Mouse (Mus musculus) midbrain, embryonic 16.5 days (tissue): ENCODE measurements around the gene Zfp799. TPM values are rescaled to one million over a fixed set of nuclear protein-coding genes. Genes with fewer than 3 reads are reported as not detected.
"Not testable (repeated sequence)": the region's sequence is repeated elsewhere in the genome, so short reads cannot be mapped to it uniquely, and the experiment has no call there.

Experiments
- ATAC-seq: fragments of 200-750 bp; cut with Nextera tagmentation; 2 replicates; pipeline ENCODE4 v1.8.0; 2017; ENCODE audit warnings: moderate TSS enrichment
- H3K27ac ChIP-seq: fragments of 300-500 bp; sonication (generic); 2 replicates; pipeline ENCODE4 v1.5.1; 2014; ENCODE audit warnings: mild to moderate bottlenecking, low read length, mixed read lengths
- H3K27me3 ChIP-seq: fragments of 300-500 bp; sonication (generic); 2 replicates; pipeline ENCODE4 v1.6.1; 2014; ENCODE audit warnings: low read depth, low read length, mixed read lengths; ENCODE audit not compliant: control insufficient read depth, insufficient read depth
- H3K36me3 ChIP-seq: fragments of 300-500 bp; sonication (generic); 2 replicates; pipeline ENCODE4 v1.6.1; 2014; ENCODE audit warnings: mild to moderate bottlenecking, low read length, moderate library complexity, mixed read lengths; ENCODE audit not compliant: control insufficient read depth, insufficient read depth
- H3K4me1 ChIP-seq: fragments of 300-500 bp; sonication (generic); 2 replicates; pipeline ENCODE4 v1.6.1; 2014; ENCODE audit warnings: mild to moderate bottlenecking, low read length, mixed read lengths; ENCODE audit not compliant: control insufficient read depth, insufficient read depth
- H3K4me2 ChIP-seq: fragments of 300-500 bp; sonication (generic); 2 replicates; pipeline ENCODE4 v1.6.1; 2014; ENCODE audit warnings: mild to moderate bottlenecking, low read length, mixed read lengths
- H3K4me3 ChIP-seq: fragments of 300-500 bp; sonication (generic); 2 replicates; pipeline ENCODE4 v1.5.1; 2014; ENCODE audit warnings: low read depth, mild to moderate bottlenecking, low read length, moderate library complexity, mixed read lengths
- H3K9ac ChIP-seq: fragments of 300-500 bp; sonication (generic); 2 replicates; pipeline ENCODE4 v1.6.1; 2014; ENCODE audit warnings: low read depth, low read length, mixed read lengths
- H3K9me3 ChIP-seq: fragments of 300-500 bp; sonication (generic); replicated peaks from 2 replicates; pipeline ENCODE4 v1.6.1; 2014; ENCODE audit warnings: mild to moderate bottlenecking, low read length, mixed read lengths; ENCODE audit not compliant: control insufficient read depth, poor library complexity, severe bottlenecking
- WGBS: fragments of 180-500 bp; shearing (Covaris S2); extraction: QIAGEN DNeasy Blood & Tissue Kit; methylation state at CpG from one replicate; pipeline ENCODE4 v1.1.7; 2014; 5-methylcytosine and 5-hydroxymethylcytosine counted together
- polyA plus RNA-seq: library from polyadenylated mRNA; unstranded; fragments of >200 nt; fragmentation: Nextera tagmentation; extraction: Ambion mirVana; gene quantifications from 2 replicates; pipeline ENCODE4 v1.2.1, GENCODE M21; 2015

The Zfp799 gene
- 15.1 and 19.1 TPM in 2 replicates for polyA plus RNA-seq

GRCm38 (mm10) chr17:32829540-32830417, at the start of gene Zfp799:
TSS of gene Zfp799 (minus strand) at chr17:32830261.
- 0 out of 2 replicates have a peak, but pooled peaks cover 8% of the 10 kb centered on the region for H3K36me3 ChIP-seq
- H3K9ac ChIP-seq: peak within 1 kb of the TSS; percentile 91
- ATAC-seq: peak; percentile 99
- peak within 1 kb of the TSS; percentile 76 for H3K4me3 ChIP-seq
- H3K27ac ChIP-seq: peak within 1 kb of the TSS; percentile 84
- H3K9me3 ChIP-seq: no peaks in the 10 kb centered on the region
- H3K4me2 ChIP-seq: peak within 1 kb of the TSS; percentile 94
- no peaks in the 10 kb centered on the region for H3K27me3 ChIP-seq
- WGBS: 2% methylated on average over 33 of the region's 35 CpGs
- peaks cover 12% of the 10 kb centered on the region for H3K4me1 ChIP-seq

- Histone ChIP-seq H3K4me1 (no peaks in the 10 kb centered on the region), H3K27ac (no peak overlapping the region), H3K9ac (no peak overlapping the region), H3K4me3 (no peak overlapping the region), H3K4me2 (no peak overlapping the region), H3K27me3 (no peaks in the 10 kb centered on the region), H3K9me3 (no peaks in the 10 kb centered on the region), H3K36me3 (peaks cover 17% of the 10 kb centered on the region)
- no peak for ATAC-seq
- 95% methylated on average over 11 of the region's 11 CpGs for WGBS
These were observed 48.7 kb upstream of the Zfp799 start for GRCm38 (mm10) chr17:32878773-32879172.

DNA sequence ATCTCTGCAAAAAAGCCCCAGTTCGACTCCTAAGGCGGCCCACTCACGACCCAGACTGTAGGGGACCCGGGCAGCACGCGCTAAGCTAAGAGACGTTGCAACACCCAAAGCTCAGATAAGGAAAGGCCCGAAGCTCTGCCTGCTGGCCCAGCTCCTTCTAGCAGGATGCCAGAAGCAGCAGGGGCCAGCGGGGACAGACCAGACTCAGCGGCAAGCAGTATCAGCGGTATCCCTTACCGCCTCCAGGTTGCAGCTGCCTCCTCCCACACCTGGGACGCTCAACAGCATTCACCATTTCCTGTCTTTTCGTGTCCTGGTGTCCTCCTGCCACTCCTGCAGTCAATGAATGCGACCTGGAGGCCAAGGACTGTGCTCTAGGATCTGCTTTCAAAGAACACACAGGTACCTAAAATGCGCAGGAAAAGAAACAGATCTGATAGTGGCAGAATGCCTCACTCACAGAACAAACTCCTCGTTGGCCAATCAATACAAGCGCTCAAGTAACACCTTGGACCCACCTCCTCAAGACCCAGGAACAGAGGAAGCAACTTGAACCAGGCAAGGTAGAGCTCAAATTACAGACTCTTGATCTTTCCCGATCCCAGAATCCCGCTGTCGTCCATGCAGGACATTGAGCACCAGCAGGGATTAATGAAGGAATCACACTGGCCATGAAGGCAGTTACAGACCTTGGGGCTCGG, 47.6 kb upstream of the Zfp799 start:
- Histone ChIP-seq H3K27me3 (no peaks in the 10 kb centered on the region), H3K4me3 (no peak overlapping the region), H3K4me2 (no peak overlapping the region), H3K27ac (no peak overlapping the region), H3K9me3 (no peaks in the 10 kb centered on the region), H3K4me1 (no peaks in the 10 kb centered on the region), H3K9ac (no peak overlapping the region), H3K36me3 (peaks cover 8% of the 10 kb centered on the region)
- WGBS: 18% methylated on average over 22 of the region's 22 CpGs
- no peak for ATAC-seq

DNA sequence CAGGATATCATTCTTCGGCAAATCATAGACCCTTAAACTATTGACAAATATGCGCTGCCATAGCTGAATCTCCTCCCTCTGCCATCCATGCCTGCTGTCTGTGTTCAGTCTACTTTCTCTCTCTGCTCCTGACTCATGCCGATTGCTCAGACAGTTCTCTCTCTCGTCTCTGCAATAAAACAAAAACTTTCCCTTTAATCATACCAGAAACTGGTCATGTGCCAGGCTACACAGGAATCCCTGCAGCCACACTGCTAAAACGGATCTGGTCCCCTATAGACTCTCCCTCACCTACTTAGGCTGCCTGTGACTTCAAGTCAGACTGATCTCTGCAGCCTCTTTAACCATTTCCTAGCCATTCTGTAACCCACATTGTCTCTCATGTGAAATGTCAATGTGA, 42.6 kb upstream of the Zfp799 start:
- Histone ChIP-seq H3K9ac (no peak overlapping the region), H3K27me3 (no peaks in the 10 kb centered on the region), H3K36me3 (no peaks in the 10 kb centered on the region), H3K4me2 (no peak overlapping the region), H3K4me3 (no peak overlapping the region), H3K4me1 (no peaks in the 10 kb centered on the region), H3K27ac (no peak overlapping the region), H3K9me3 (no peaks in the 10 kb centered on the region)
- 73% methylated on average over 5 of the region's 5 CpGs for WGBS
- ATAC-seq: no peak

- ATAC-seq: no peak
- no peak overlapping the region for H3K27ac ChIP-seq
- H3K4me3 ChIP-seq: no peak overlapping the region
- H3K27me3 ChIP-seq: no peaks in the 10 kb centered on the region
- H3K36me3 ChIP-seq: no peaks in the 10 kb centered on the region
- H3K9ac ChIP-seq: no peak overlapping the region
- no peaks in the 10 kb centered on the region for H3K4me1 ChIP-seq
- WGBS: 88% methylated on average over 4 of the region's 4 CpGs
- no peaks in the 10 kb centered on the region for H3K9me3 ChIP-seq
- H3K4me2 ChIP-seq: no peak overlapping the region
These were observed 42.0 kb upstream of the Zfp799 start for GRCm38 (mm10) chr17:32872091-32872490.

GRCm38 (mm10) chr17:32871483-32871882, 41.4 kb upstream of the Zfp799 start:
- no peak overlapping the region for H3K9ac ChIP-seq
- no peak overlapping the region for H3K4me2 ChIP-seq
- H3K4me1 ChIP-seq: no peaks in the 10 kb centered on the region
- H3K9me3 ChIP-seq: no peaks in the 10 kb centered on the region
- H3K36me3 ChIP-seq: no peaks in the 10 kb centered on the region
- no peak for ATAC-seq
- H3K27me3 ChIP-seq: no peaks in the 10 kb centered on the region
- no peak overlapping the region for H3K27ac ChIP-seq
- no peak overlapping the region for H3K4me3 ChIP-seq
- WGBS: 97% methylated on average over 1 of the region's 1 CpGs

DNA sequence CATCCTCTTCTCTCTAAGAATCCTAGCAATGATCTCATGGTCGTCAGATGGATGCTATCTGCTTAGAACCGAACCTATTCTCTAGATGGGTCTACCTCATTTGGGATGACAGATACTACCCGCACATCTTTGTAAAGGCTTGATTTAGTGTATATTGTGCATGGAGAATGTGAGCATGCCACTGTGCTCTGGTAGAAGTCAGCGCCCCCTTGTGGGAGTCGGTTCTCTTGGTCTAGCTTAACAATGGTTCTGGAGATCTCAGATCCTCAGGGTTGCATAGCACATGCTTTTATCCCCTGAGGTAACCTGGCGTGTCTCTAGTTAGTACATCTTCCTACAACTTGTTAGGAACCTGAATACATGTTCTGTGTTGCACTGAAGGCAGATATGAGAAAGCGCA, 37.2 kb upstream of the Zfp799 start:
- not testable (repeated sequence) for ATAC-seq, H3K27me3 ChIP-seq, H3K36me3 ChIP-seq, H3K9me3 ChIP-seq, H3K4me3 ChIP-seq, H3K27ac ChIP-seq, H3K4me2 ChIP-seq, H3K4me1 ChIP-seq, H3K9ac ChIP-seq
- WGBS: 67% methylated on average over 3 of the region's 7 CpGs

DNA sequence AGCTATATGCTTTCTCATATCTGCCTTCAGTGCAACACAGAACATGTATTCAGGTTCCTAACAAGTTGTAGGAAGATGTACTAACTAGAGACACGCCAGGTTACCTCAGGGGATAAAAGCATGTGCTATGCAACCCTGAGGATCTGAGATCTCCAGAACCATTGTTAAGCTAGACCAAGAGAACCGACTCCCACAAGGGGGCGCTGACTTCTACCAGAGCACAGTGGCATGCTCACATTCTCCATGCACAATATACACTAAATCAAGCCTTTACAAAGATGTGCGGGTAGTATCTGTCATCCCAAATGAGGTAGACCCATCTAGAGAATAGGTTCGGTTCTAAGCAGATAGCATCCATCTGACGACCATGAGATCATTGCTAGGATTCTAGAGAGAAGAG, 26.7 kb upstream of the Zfp799 start:
- H3K27ac ChIP-seq: not testable (repeated sequence)
- 64% methylated on average over 3 of the region's 6 CpGs for WGBS

DNA sequence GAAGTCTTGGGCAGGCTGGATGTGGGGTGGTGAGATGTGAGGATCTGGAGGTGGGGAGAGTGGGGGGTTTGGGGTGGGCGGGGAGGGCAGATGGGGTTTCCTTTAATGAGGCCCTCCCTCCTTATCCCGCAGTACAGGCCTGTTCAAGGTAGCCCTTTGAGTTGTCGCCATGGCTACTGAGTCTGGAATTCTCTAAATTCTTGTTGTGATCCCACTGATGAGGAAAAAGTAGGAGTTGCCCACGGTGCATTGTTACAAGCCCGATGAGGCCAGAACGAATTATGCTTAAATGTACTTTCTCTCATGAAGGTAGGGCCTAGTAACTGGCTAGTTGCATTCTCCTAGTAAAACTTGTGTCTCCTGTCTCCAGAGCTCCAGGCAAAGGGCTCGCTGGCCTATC, 21.5 kb upstream of the Zfp799 start:
- Histone ChIP-seq H3K9me3 (no peaks in the 10 kb centered on the region), H3K36me3 (no peaks in the 10 kb centered on the region), H3K27me3 (no peaks in the 10 kb centered on the region), H3K4me3 (no peak overlapping the region), H3K4me2 (no peak overlapping the region), H3K4me1 (no peaks in the 10 kb centered on the region), H3K9ac (no peak overlapping the region), H3K27ac (no peak overlapping the region)
- WGBS: 19% methylated on average over 7 of the region's 7 CpGs
- no peak for ATAC-seq

More for the DNA sequence above, 26.7 kb upstream of the Zfp799 start:
- not testable (repeated sequence) for H3K9me3 ChIP-seq, H3K9ac ChIP-seq, H3K4me2 ChIP-seq, H3K4me3 ChIP-seq, ATAC-seq, H3K4me1 ChIP-seq, H3K27me3 ChIP-seq, H3K36me3 ChIP-seq
